Mouse (Mus musculus): Measurements from ENCODE around the gene Malsu1. TPM values are rescaled to one million over a fixed set of nuclear protein-coding genes. Genes with fewer than 3 reads are reported as not detected.

Gene Malsu1
- polyA plus RNA-seq, 1 experiment from 2014 or later = 59.8 TPM

DNA sequence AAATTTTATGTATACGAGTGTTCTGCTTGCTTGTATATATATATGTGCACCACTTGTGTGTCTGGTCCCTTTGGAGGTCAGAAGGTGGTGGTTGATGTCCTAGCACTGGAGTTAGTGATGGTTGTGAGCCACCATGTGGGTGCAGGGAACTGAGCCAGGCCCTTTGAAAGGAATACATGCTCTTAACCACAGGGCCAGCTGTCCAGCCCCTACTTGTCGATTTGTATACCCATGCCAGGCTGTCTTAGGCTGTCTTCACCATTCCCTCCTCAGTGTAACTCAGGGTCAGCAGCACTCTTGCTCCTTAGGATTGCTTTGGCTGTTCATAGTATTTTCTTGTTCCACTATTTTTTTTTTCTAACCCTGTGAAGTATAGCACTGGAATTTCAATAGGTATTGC is 4.3 kb downstream of the Malsu1 start:
- Histone ChIP-seq H3K27me3 (ENCODE audit: control insufficient read depth, insufficient read depth, low read length) (no peaks in the 10 kb centered on the region), H3K4me2 (ENCODE audit: low read length) (no peak overlapping the region), H3K27ac (replicated peaks in 1 of 2; ENCODE audit: control insufficient read depth in 1 of 2, insufficient read depth in 1 of 2, low read depth in 2 of 2, low read length in 2 of 2) (no peak overlapping the region), H3K9ac (ENCODE audit: low read length) (no peak overlapping the region), H3K4me3 (ENCODE audit: control insufficient read depth in 1 of 2, insufficient read depth in 1 of 2, low read depth in 1 of 2, low read length in 2 of 2) (no peak overlapping the region), H3K4me1 (ENCODE audit: control insufficient read depth in 2 of 2, insufficient read depth in 2 of 2, low read length in 2 of 2) (peaks cover 0 to 13% of the 10 kb centered on the region in 2 experiments; a peak in 3 of 4 replicates), H3K36me3 (ENCODE audit: control insufficient read depth, insufficient read depth, low read length) (peaks cover 20% of the 10 kb centered on the region), H3K9me3 (ENCODE audit: control insufficient read depth, low read length) (no peaks in the 10 kb centered on the region)
- WGBS = 80% methylated on average over 2 of the region's 2 CpGs
- ATAC-seq (ENCODE audit: insufficient number of reproducible peaks, insufficient read depth, low FRiP score, low read depth) = no peak

DNA sequence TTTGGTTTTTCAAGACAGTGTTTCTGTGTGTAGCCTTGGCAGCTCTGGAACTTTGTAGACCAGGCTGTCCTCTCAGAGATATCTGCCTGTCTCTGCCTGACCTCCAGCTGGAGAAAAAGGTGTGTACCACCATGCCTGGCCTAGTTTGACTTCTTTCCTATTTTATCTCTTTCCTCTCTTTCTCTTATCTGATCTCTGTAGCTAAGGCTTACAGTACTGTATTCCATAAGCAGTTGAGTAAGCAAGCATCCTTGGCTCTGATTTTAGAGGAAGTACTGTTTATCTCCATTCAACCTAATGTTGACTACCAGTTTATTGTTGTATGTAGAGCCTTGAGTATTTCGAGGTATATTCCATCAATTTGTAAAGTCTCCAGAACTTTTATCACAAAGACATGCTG is 5.7 kb downstream of the Malsu1 start:
- Histone ChIP-seq H3K9ac (ENCODE audit: low read length) (no peak overlapping the region), H3K27me3 (ENCODE audit: control insufficient read depth, insufficient read depth, low read length) (no peaks in the 10 kb centered on the region), H3K27ac (replicated peaks in 1 of 2; ENCODE audit: control insufficient read depth in 1 of 2, insufficient read depth in 1 of 2, low read depth in 2 of 2, low read length in 2 of 2) (no peak overlapping the region), H3K4me1 (ENCODE audit: control insufficient read depth in 2 of 2, insufficient read depth in 2 of 2, low read length in 2 of 2) (peaks cover 0 to 12% of the 10 kb centered on the region in 2 experiments; a peak in 3 of 4 replicates), H3K36me3 (ENCODE audit: control insufficient read depth, insufficient read depth, low read length) (peaks cover 34% of the 10 kb centered on the region), H3K4me3 (ENCODE audit: control insufficient read depth in 1 of 2, insufficient read depth in 1 of 2, low read depth in 1 of 2, low read length in 2 of 2) (no peak overlapping the region), H3K9me3 (ENCODE audit: control insufficient read depth, low read length) (no peaks in the 10 kb centered on the region), H3K4me2 (ENCODE audit: low read length) (no peak overlapping the region)
- WGBS = 90% methylated on average over 1 of the region's 1 CpGs
- ATAC-seq (ENCODE audit: insufficient number of reproducible peaks, insufficient read depth, low FRiP score, low read depth) = no peak

DNA sequence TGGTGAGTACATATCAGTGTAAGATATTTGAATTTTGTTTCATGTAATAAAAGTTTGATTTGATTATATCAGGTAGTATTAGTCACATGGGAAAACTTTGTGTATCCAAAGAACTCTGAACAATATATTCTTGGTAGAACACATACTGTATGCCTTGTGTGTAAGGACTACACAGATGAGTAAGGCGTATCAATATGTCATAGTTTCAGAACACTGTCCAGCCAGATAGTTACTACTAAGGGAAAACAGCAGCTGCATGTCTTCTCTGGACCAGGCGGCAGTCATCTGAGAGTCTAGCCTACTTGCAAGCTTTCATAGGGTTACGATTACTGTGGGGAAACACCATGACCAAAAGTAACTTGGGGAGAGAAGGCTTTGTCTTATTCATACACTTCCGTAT is 9.4 kb downstream of the Malsu1 start:
- no peak for ATAC-seq (ENCODE audit: insufficient number of reproducible peaks, insufficient read depth, low FRiP score, low read depth)
- WGBS = 91% methylated on average over 4 of the region's 4 CpGs
- peaks cover 64% of the 10 kb centered on the region for H3K36me3 ChIP-seq (ENCODE audit: control insufficient read depth, insufficient read depth, low read length)

DNA sequence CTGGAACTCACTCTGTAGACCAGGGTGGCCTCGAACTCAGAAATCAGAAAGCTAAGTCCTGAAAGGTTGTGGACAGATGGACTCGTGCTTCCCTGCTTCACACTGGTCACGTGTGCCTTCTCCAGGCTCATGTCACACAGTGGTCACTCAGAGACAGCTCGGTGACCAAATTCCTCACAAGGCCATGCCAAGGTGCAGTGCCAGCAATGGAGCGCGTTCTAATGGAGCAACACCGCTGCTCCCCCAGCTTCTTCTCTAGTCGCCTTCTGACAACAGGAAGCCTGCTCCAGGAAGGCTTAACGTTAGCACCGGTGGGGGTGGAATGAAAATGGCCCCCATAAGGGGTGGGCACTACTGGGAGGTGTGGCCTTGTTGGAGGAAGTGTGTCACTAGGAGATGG is 21.4 kb downstream of the Malsu1 start:
- no peaks in the 10 kb centered on the region for H3K9me3 ChIP-seq (ENCODE audit: control insufficient read depth, low read length)
- no peak for ATAC-seq (ENCODE audit: insufficient number of reproducible peaks, insufficient read depth, low FRiP score, low read depth)
- H3K4me1 ChIP-seq (ENCODE audit: control insufficient read depth in 2 of 2, insufficient read depth in 2 of 2, low read length in 2 of 2) = peaks cover 20 to 29% of the 10 kb centered on the region in 2 experiments
- H3K27ac ChIP-seq (replicated peaks in 1 of 2; ENCODE audit: control insufficient read depth in 1 of 2, insufficient read depth in 1 of 2, low read depth in 2 of 2, low read length in 2 of 2) = no peak overlapping the region
- H3K9ac ChIP-seq (ENCODE audit: low read length) = no peak overlapping the region
- H3K4me2 ChIP-seq (ENCODE audit: low read length) = no peak overlapping the region
- H3K4me3 ChIP-seq (ENCODE audit: control insufficient read depth in 1 of 2, insufficient read depth in 1 of 2, low read depth in 1 of 2, low read length in 2 of 2) = no peak overlapping the region
- H3K36me3 ChIP-seq (ENCODE audit: control insufficient read depth, insufficient read depth, low read length) = peaks cover 56% of the 10 kb centered on the region
- H3K27me3 ChIP-seq (ENCODE audit: control insufficient read depth, insufficient read depth, low read length) = no peaks in the 10 kb centered on the region
- WGBS = 89% methylated on average over 10 of the region's 10 CpGs

More for the DNA sequence above, 9.4 kb downstream of the Malsu1 start:
- Histone ChIP-seq H3K9ac (ENCODE audit: low read length) (no peak overlapping the region), H3K4me2 (ENCODE audit: low read length) (no peak overlapping the region), H3K4me3 (ENCODE audit: control insufficient read depth in 1 of 2, insufficient read depth in 1 of 2, low read depth in 1 of 2, low read length in 2 of 2) (no peak overlapping the region), H3K27me3 (ENCODE audit: control insufficient read depth, insufficient read depth, low read length) (no peaks in the 10 kb centered on the region), H3K9me3 (ENCODE audit: control insufficient read depth, low read length) (no peaks in the 10 kb centered on the region), H3K27ac (replicated peaks in 1 of 2; ENCODE audit: control insufficient read depth in 1 of 2, insufficient read depth in 1 of 2, low read depth in 2 of 2, low read length in 2 of 2) (no peak overlapping the region), H3K4me1 (ENCODE audit: control insufficient read depth in 2 of 2, insufficient read depth in 2 of 2, low read length in 2 of 2) (no peaks in the 10 kb centered on the region)

DNA sequence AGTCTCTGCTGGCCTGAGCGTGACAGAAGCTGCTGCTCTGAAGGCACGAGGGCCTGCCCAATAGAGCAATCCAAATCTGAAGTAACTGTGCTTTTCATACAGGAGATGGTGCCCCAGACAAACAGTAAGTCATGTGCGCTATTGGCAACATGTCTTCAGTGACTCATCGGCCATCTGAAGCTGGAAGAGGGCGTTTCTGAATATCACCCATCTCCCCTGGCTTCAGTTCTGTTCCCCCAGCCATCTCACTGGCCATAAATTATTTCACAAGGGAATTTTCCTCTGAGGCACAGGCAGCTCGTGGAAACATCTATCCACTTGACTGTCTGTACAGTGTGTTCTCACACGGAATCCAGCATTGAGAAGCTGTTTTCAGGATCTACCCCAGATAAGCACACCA is 22.8 kb downstream of the Malsu1 start:
- H3K36me3 ChIP-seq (ENCODE audit: control insufficient read depth, insufficient read depth, low read length) = peaks cover 42% of the 10 kb centered on the region
- peak; percentile 7; the same call in 1 of the 2 replicates for ATAC-seq (ENCODE audit: insufficient number of reproducible peaks, insufficient read depth, low FRiP score, low read depth)
- 59% methylated on average over 7 of the region's 7 CpGs for WGBS

DNA sequence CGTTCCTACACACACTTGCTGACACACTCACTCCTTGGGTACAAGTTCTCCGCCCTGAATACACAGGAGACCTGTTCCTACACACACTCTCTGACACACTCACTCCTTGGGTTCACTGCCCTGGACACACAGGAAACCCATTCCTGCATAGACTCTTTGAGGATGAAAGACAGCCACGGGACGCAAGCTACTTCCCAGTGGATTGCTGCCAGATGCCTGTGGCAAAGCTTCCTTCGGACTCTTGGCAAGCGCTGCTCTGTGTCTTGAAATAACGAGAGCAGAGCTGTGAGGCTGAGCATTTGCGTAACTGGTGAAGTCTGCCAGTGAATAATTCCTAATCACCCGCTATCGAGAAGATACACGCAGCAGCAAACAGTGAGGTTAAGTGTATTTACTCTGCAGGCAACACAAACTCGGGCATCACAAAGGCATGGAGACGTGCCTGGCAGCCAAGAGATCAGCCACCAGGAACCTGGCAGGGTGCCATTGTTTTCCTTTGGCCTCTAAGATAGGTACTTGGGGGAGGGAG is 23.4 kb downstream of the Malsu1 start:
- no peaks in the 10 kb centered on the region for H3K9me3 ChIP-seq (ENCODE audit: control insufficient read depth, low read length)
- H3K4me2 ChIP-seq (ENCODE audit: low read length) = peak overlapping the region; percentile 56
- H3K9ac ChIP-seq (ENCODE audit: low read length) = peak overlapping the region; percentile 32; the same call in 1 of the 2 replicates
- H3K27ac ChIP-seq (replicated peaks in 1 of 2; ENCODE audit: control insufficient read depth in 1 of 2, insufficient read depth in 1 of 2, low read depth in 2 of 2, low read length in 2 of 2) = peak overlapping the region; percentile 35 to 72
- peaks cover 28 to 45% of the 10 kb centered on the region in 2 experiments for H3K4me1 ChIP-seq (ENCODE audit: control insufficient read depth in 2 of 2, insufficient read depth in 2 of 2, low read length in 2 of 2)
- WGBS = 14% methylated on average over 13 of the region's 13 CpGs
- H3K27me3 ChIP-seq (ENCODE audit: control insufficient read depth, insufficient read depth, low read length) = no peaks in the 10 kb centered on the region
- ATAC-seq (ENCODE audit: insufficient number of reproducible peaks, insufficient read depth, low FRiP score, low read depth) = peak; percentile 71
- H3K36me3 ChIP-seq (ENCODE audit: control insufficient read depth, insufficient read depth, low read length) = peaks cover 36% of the 10 kb centered on the region
- no peak overlapping the region for H3K4me3 ChIP-seq (ENCODE audit: control insufficient read depth in 1 of 2, insufficient read depth in 1 of 2, low read depth in 1 of 2, low read length in 2 of 2)

More for the DNA sequence above, 22.8 kb downstream of the Malsu1 start:
- H3K4me2 ChIP-seq (ENCODE audit: low read length) = peak overlapping the region; percentile 56
- H3K4me3 ChIP-seq (ENCODE audit: control insufficient read depth in 1 of 2, insufficient read depth in 1 of 2, low read depth in 1 of 2, low read length in 2 of 2) = no peak overlapping the region
- no peaks in the 10 kb centered on the region for H3K9me3 ChIP-seq (ENCODE audit: control insufficient read depth, low read length)
- H3K27me3 ChIP-seq (ENCODE audit: control insufficient read depth, insufficient read depth, low read length) = no peaks in the 10 kb centered on the region
- H3K4me1 ChIP-seq (ENCODE audit: control insufficient read depth in 2 of 2, insufficient read depth in 2 of 2, low read length in 2 of 2) = peaks cover 28 to 44% of the 10 kb centered on the region in 2 experiments
- H3K9ac ChIP-seq (ENCODE audit: low read length) = peak overlapping the region; percentile 32; the same call in 1 of the 2 replicates
- peak overlapping the region; percentile 35 to 72 for H3K27ac ChIP-seq (replicated peaks in 1 of 2; ENCODE audit: control insufficient read depth in 1 of 2, insufficient read depth in 1 of 2, low read depth in 2 of 2, low read length in 2 of 2)

DNA sequence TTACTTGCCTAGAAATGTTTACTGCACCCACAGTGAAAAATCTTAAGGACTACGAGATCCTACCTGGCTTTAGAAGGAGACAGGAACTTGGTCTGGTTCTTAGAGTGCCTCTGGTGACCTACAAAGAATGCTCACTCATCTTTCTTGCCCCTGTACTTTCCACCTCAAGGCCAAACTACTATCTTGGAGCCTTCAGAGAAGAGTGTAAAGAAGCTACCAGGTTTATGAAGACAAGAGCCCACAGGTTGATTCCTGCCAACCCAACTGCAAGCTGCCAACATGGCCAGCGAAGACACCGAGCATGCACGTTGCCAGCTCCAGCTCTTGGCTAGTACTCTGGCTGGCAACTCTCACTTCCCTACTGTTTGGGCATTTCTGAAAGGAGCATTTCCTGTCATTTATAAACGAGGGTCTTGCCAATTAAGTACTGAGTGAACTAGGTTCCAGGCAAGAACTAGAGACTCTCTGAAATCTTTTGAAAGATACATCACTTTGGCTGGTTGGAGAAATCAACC is 24.1 kb downstream of the Malsu1 start:
- H3K27me3 ChIP-seq (ENCODE audit: control insufficient read depth, insufficient read depth, low read length) = no peaks in the 10 kb centered on the region
- no peak for ATAC-seq (ENCODE audit: insufficient number of reproducible peaks, insufficient read depth, low FRiP score, low read depth)
- H3K9me3 ChIP-seq (ENCODE audit: control insufficient read depth, low read length) = no peaks in the 10 kb centered on the region
- H3K4me3 ChIP-seq (ENCODE audit: control insufficient read depth in 1 of 2, insufficient read depth in 1 of 2, low read depth in 1 of 2, low read length in 2 of 2) = no peak overlapping the region
- H3K36me3 ChIP-seq (ENCODE audit: control insufficient read depth, insufficient read depth, low read length) = peaks cover 35% of the 10 kb centered on the region
- H3K9ac ChIP-seq (ENCODE audit: low read length) = no peak overlapping the region
- peak overlapping the region; percentile 28 to 72 for H3K27ac ChIP-seq (replicated peaks in 1 of 2; ENCODE audit: control insufficient read depth in 1 of 2, insufficient read depth in 1 of 2, low read depth in 2 of 2, low read length in 2 of 2)
- peak overlapping the region; percentile 56 for H3K4me2 ChIP-seq (ENCODE audit: low read length)
- WGBS = 80% methylated on average over 5 of the region's 5 CpGs
- peaks cover 28 to 45% of the 10 kb centered on the region in 2 experiments for H3K4me1 ChIP-seq (ENCODE audit: control insufficient read depth in 2 of 2, insufficient read depth in 2 of 2, low read length in 2 of 2)
